Mouse (Mus musculus) G1E (cell line): ENCODE results near the gene Plekhm2.

Source experiments
- CTCF ChIP-seq: IDR thresholded peaks from 2 replicates; pipeline ENCODE4 v1.5.1; 2012; ENCODE audit warnings: low read depth, low read length, inconsistent platforms, mixed read lengths
- GATA1 ChIP-seq: IDR thresholded peaks from 2 replicates; pipeline ENCODE4 v1.6.1; 2012; ENCODE audit warnings: borderline replicate concordance, low read length, inconsistent platforms, mixed read lengths
- GATA2 ChIP-seq: IDR thresholded peaks from 2 replicates; pipeline ENCODE4 v1.6.1; 2012; ENCODE audit warnings: low read depth, low read length, inconsistent platforms, borderline replicate concordance
- POLR2AphosphoS5 ChIP-seq: IDR thresholded peaks from 2 replicates; pipeline ENCODE4 v1.6.1; 2012; ENCODE audit warnings: low read depth, low read length, inconsistent platforms; ENCODE audit not compliant: insufficient replicate concordance
- TAL1 ChIP-seq: conservative IDR thresholded peaks from 2 replicates; pipeline ENCODE4 v1.6.1; 2012; ENCODE audit warnings: low read depth, low read length, inconsistent platforms, mixed read lengths

- no peak for TF ChIP-seq CTCF
- TF ChIP-seq GATA1, result no peak
- TF ChIP-seq TAL1, result no peak
- no peak for TF ChIP-seq GATA2
- no peak for TF ChIP-seq POLR2AphosphoS5
Measured at GRCm38 (mm10) chr4:141596700-141597328, 67.9 kb downstream of the Plekhm2 start.
